In genomic region chrX:53464194-53464593, GRCm38 (mm10) we compare ENCODE assay signal across 40 mouse cellular contexts. TPM values are rescaled to one million over a fixed set of nuclear protein-coding genes. Genes with fewer than 3 reads are reported as not detected.
"Had no signal": no experiment of that assay in that cellular context is flagged by ENCODE, and none has a peak within 500 bp of the region (broad histone marks: within the 10 kb centered on the region; RNA-seq: fewer than 3 reads in every experiment).

No protein-coding gene starts in this region.

RNA-seq across cellular contexts. Expression of gene Etd, which starts 29.5 kb away (rescaled TPM):
- total RNA-seq: heart, postnatal 10 days; heart, postnatal 14 days; heart, postnatal 25 days; heart, postnatal 36 days; heart, postnatal 4 days; hematopoietic stem cell, adult 5-6 weeks; hindbrain, postnatal 0 days; layer of hippocampus, adult 18-20 months; layer of hippocampus, adult 2 months; layer of hippocampus, adult 8-10 months; layer of hippocampus, postnatal 10 days; layer of hippocampus, postnatal 14 days; layer of hippocampus, postnatal 25 days; layer of hippocampus, postnatal 36 days; left cerebral cortex, adult 18-20 months; left cerebral cortex, adult 2 months had no signal
- polyA plus RNA-seq: heart, embryonic 10.5 days; heart, embryonic 11.5 days; heart, embryonic 12.5 days; heart, embryonic 13.5 days; heart, embryonic 14.5 days; heart, embryonic 15.5 days; heart, embryonic 16.5 days; heart, postnatal 0 days; hindbrain, embryonic 10.5 days; hindbrain, embryonic 11.5 days; hindbrain, embryonic 12.5 days; hindbrain, embryonic 13.5 days; hindbrain, embryonic 14.5 days; hindbrain, embryonic 15.5 days; hindbrain, embryonic 16.5 days; hindbrain, postnatal 0 days; inflammation-experienced regulatory T-cells, adult 6 months; intestine, embryonic 14.5 days; intestine, embryonic 15.5 days; intestine, postnatal 0 days; kidney, adult 2 months; kidney, embryonic 14.5 days; kidney, embryonic 15.5 days; kidney, postnatal 0 days; large intestine, adult 2 months had no signal
